Mouse (Mus musculus): ENCODE data around the gene Lrrc20. TPM values are rescaled to one million over a fixed set of nuclear protein-coding genes. Genes with fewer than 3 reads are reported as not detected.

Lrrc20 gene
- total RNA-seq, 2 experiments from 2014 or later, result 18.7 to 21.7 TPM

- DNase-seq (ENCODE audit: low spot score in 2 of 2), result no peak
These were observed 151.8 kb downstream of the Lrrc20 start for GRCm38 (mm10) chr10:61627195-61627937.

GRCm38 (mm10) chr10:61627938-61628250, 152.3 kb downstream of the Lrrc20 start:
- DNase-seq (ENCODE audit: low spot score in 2 of 2), result no peak

Other genes starting within 250 kb of the Lrrc20 start
- under 1 TPM; 0.14 to 0.23 TPM for gene Adamts14, start 202.4 kb upstream of the Lrrc20 start, total RNA-seq (2021)
- gene Prf1, start 178.0 kb upstream of the Lrrc20 start, total RNA-seq (2021), result not detected
- 1 to 10 TPM; 6.8 to 8.5 TPM for gene Pald1, start 92.3 kb upstream of the Lrrc20 start, total RNA-seq (2021)
- under 1 TPM; 0.23 to 0.26 TPM for gene Nodal, start 57.8 kb upstream of the Lrrc20 start, total RNA-seq (2021)
- 10 to 100 TPM; 49.2 to 53.4 TPM for gene Eif4ebp2, start 23.1 kb upstream of the Lrrc20 start, total RNA-seq (2021)
- 1 to 10 TPM; 2.0 to 2.5 TPM for gene Npffr1, start 119.7 kb downstream of the Lrrc20 start, total RNA-seq (2021)
- 100 to 1,000 TPM; 113 to 114 TPM for gene Ppa1, start 172.8 kb downstream of the Lrrc20 start, total RNA-seq (2021)
- gene Sar1a, start 204.5 kb downstream of the Lrrc20 start, total RNA-seq (2021), result 100 to 1,000 TPM; 122 to 128 TPM
- gene Tysnd1, start 219.7 kb downstream of the Lrrc20 start, total RNA-seq (2021), result 10 to 100 TPM; 22.0 to 23.1 TPM
- gene Aifm2, start 239.5 kb downstream of the Lrrc20 start, total RNA-seq (2021), result 1 to 10 TPM; 9.3 to 9.8 TPM